Mouse (Mus musculus) midbrain, embryonic 10.5 days (tissue): Measurements from ENCODE around the gene Cbfa2t2. TPM values are rescaled to one million over a fixed set of nuclear protein-coding genes. Genes with fewer than 3 reads are reported as not detected.
"Not testable (repeated sequence)": the region's sequence is repeated elsewhere in the genome, so short reads cannot be mapped to it uniquely, and the experiment has no call there.

Source experiments
- DNase-seq: peaks from one replicate; pipeline ENCODE4 v3.0.0-alpha.2; 2017; ENCODE audit warnings: low spot score
- H3K27ac ChIP-seq: fragments of 300-500 bp; sonication (generic); replicated peaks from 2 replicates; pipeline ENCODE4 v1.5.1; 2016; ENCODE audit warnings: mild to moderate bottlenecking
- H3K27me3 ChIP-seq: fragments of 300-500 bp; sonication (generic); 2 replicates; pipeline ENCODE4 v1.6.1; 2016; ENCODE audit warnings: low read depth, mild to moderate bottlenecking; ENCODE audit not compliant: poor library complexity, severe bottlenecking
- H3K36me3 ChIP-seq: fragments of 300-500 bp; sonication (generic); 2 replicates; pipeline ENCODE4 v1.6.1; 2016; ENCODE audit warnings: mild to moderate bottlenecking, moderate library complexity
- H3K4me1 ChIP-seq: fragments of 300-500 bp; sonication (generic); 2 replicates; pipeline ENCODE4 v1.6.1; 2016
- H3K4me3 ChIP-seq: fragments of 300-500 bp; sonication (generic); 2 replicates; pipeline ENCODE4 v1.5.1; 2016; ENCODE audit warnings: mild to moderate bottlenecking, moderate library complexity
- H3K9me3 ChIP-seq: fragments of 300-500 bp; sonication (generic); replicated peaks from 2 replicates; pipeline ENCODE4 v1.6.1; 2016; ENCODE audit warnings: mild to moderate bottlenecking
- WGBS: fragments of 180-500 bp; shearing (Covaris S2); methylation state at CpG from one replicate; pipeline ENCODE4 v1.1.7; 2016; 5-methylcytosine and 5-hydroxymethylcytosine counted together
- polyA plus RNA-seq: library from polyadenylated mRNA; unstranded; fragments of >200 nt; fragmentation: Nextera tagmentation; extraction: Ambion mirVana; gene quantifications from 2 replicates; pipeline ENCODE4 v1.2.1, GENCODE M21; 2016

Gene Cbfa2t2
- polyA plus RNA-seq, 1 experiment from 2014 or later = 67.4 TPM

DNA sequence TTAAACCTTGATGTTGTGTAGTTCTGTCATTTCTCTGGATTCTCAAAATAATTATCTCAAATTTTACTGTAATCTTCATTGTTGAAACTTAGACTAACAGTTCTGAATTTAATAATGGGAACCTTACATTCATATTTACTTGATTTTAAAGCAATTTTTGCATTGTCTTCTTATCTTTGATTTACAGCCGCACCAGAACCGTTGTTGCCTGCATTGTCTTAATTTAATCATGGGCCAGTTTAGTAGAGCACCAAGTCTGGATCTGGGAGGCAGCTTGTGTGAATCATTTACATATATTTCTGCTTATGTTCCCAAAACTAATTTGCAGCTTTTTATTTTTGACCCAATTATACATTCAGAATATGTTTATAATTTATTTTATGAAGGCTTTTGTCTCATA, 23.0 kb downstream of the Cbfa2t2 start:
- 90% methylated on average over 2 of the region's 2 CpGs for WGBS
- Histone ChIP-seq H3K27me3 (no peaks in the 10 kb centered on the region), H3K27ac (no peak overlapping the region), H3K9me3 (no peaks in the 10 kb centered on the region), H3K4me1 (peaks cover 23% of the 10 kb centered on the region), H3K36me3 (peaks cover 18% of the 10 kb centered on the region; the same call in 1 of the 2 replicates), H3K4me3 (no peak overlapping the region)
- DNase-seq = no peak

DNA sequence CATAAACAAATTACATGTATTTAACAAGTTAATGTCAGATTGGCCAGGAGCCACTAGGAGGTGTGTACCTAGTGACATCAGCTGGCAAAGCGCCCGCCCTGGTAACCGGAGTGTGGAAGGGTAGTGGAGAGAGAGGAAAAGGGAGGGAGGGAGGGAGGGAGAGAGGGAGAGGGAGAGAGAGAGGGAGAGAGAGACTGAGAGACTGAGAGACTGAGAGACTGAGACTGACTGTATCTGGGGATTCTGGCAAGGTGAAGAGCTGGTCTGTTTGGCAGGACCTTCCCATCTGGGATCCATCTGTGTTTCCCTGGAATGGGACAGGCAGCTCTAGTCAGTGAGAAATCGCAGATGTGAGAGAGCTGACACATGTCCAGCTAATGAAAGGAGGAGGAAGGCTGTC, 23.6 kb downstream of the Cbfa2t2 start:
- peak; percentile 38 for DNase-seq
- no peak overlapping the region for H3K27ac ChIP-seq
- peaks cover 18% of the 10 kb centered on the region; the same call in 1 of the 2 replicates for H3K36me3 ChIP-seq
- H3K9me3 ChIP-seq = no peaks in the 10 kb centered on the region
- H3K4me1 ChIP-seq = peaks cover 19% of the 10 kb centered on the region
- H3K4me3 ChIP-seq = no peak overlapping the region
- no peaks in the 10 kb centered on the region for H3K27me3 ChIP-seq
- WGBS = 62% methylated on average over 4 of the region's 4 CpGs

DNA sequence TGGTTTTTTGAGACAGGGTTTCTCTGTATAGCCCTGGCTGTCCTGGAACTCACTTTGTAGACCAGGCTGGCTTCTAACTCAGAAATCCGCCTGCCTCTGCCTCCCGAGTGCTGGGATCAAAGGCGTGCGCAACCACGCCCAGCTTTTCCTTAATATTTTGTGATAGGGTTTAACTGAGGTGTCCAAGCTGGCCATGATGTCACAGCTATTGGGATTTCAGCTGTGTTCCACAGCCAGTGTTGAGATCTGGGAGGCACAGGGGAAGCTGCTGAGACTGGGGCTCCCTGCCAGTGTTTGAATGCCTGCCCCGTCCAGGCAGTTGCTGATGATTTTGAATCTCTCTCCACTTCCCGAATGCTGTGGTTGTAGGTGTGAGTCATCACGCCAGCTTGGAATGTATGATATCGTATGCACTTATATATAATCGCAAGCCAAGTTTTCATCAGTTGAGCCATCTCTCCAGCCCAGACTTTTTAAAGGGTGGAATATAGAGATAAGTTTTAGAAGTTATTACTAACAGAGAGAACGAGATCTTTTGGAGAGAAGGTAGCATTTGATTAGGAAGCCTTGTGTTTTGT, 27.4 kb downstream of the Cbfa2t2 start:
- Histone ChIP-seq H3K9me3 (no peaks in the 10 kb centered on the region; the same call in 1 of the 2 replicates), H3K27ac (peak overlapping the region; percentile 63), H3K4me3 (no peak overlapping the region), H3K36me3 (peaks cover 12% of the 10 kb centered on the region), H3K27me3 (no peaks in the 10 kb centered on the region), H3K4me1 (peaks cover 27% of the 10 kb centered on the region)
- DNase-seq = no peak
- WGBS = 90% methylated on average over 11 of the region's 11 CpGs

DNA sequence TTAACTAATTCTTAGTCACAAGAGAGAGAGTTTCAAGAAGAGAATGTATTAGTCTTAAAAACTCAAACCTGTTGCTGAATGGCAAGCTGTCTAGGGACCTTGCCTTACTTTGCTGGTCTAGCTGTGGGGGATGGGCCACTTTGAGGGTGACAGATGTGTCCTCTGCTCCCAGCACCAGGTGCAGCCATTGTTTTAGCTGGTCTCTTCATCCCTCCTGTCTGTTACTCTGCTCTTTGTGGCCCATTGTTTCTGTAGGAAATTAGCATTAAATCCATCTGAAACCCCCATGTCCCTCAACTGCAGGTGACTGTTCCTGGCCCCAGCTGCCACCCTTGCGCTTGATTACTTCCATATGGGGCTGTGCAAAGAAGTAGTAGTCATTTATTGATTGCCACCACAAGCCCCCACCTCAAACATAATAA, 29.6 kb downstream of the Cbfa2t2 start:
- Histone ChIP-seq H3K4me3 (no peak overlapping the region), H3K27me3 (no peaks in the 10 kb centered on the region), H3K27ac (peak overlapping the region; percentile 59), H3K4me1 (peaks cover 22% of the 10 kb centered on the region), H3K9me3 (no peaks in the 10 kb centered on the region; the same call in 1 of the 2 replicates), H3K36me3 (peaks cover 12% of the 10 kb centered on the region)
- 58% methylated on average over 1 of the region's 1 CpGs for WGBS
- peak; percentile 45 for DNase-seq

DNA sequence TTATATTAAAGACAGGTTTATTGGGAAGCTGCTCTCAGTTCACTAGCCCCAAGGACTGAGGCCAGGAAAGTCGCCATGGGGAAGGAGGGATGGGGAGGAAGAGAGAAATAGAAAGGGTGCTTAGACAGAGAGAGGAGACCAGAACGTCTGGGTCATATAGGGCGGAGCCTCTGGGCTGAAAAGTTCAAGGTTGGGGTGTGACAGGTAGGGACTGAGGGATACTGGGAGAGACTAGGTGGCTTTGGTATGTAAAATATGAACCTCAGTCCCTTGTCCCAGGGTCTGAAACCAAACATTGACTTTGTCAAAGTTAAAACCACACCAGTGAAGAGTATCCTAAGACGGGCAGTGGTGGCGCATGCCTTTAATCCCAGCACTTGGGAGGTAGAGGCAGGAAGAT, 30.9 kb downstream of the Cbfa2t2 start:
- no peak for DNase-seq
- Histone ChIP-seq H3K36me3 (peaks cover 9% of the 10 kb centered on the region), H3K4me3 (no peak overlapping the region), H3K27me3 (no peaks in the 10 kb centered on the region), H3K9me3 (no peaks in the 10 kb centered on the region; the same call in 1 of the 2 replicates), H3K4me1 (peaks cover 22% of the 10 kb centered on the region), H3K27ac (no peak overlapping the region; the same call in 1 of the 2 replicates)
- WGBS = 86% methylated on average over 5 of the region's 5 CpGs

DNA sequence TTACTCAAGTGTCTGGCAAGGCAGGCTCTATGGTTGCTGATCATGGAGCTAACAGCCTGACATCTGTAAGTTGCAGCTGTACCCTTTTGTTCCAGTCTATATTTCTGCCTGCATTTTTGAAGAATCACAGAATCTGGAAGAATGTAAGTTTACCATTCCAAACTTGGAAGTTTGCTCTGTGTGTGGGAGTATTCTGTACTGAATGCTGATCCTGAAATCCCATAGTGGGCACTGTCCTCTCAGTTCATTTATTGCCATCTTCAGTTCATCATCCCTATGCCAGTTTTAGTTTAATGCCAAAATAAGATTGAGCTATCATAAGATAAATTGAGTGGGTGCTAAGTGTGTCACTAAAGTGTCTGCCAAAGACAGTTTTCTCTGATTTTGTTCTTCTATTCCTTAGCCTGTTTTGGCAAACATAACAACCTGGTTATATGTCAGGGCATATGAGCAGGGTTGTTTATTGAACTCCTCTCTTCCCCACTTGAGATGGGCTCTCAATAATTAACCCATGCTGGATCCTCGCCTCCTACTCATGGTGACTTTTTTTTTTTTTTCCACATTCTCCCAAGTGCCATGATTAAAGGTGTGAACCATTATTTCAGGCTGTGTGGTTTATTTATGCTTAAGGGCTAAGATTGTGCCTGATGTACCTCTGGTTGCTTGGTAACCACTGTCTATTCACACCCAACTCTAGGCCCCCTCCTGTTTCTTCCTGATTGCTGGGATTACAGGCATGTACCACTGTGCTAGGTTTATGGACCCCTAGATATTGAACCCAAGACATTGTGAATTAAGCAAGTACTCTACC, 38.2 kb downstream of the Cbfa2t2 start:
- Histone ChIP-seq H3K27ac (no peak overlapping the region), H3K36me3 (peaks cover 7% of the 10 kb centered on the region; the same call in 1 of the 2 replicates), H3K4me1 (no peaks in the 10 kb centered on the region), H3K27me3 (no peaks in the 10 kb centered on the region), H3K4me3 (no peak overlapping the region), H3K9me3 (no peaks in the 10 kb centered on the region)
- DNase-seq = no peak
- 96% methylated on average over 1 of the region's 1 CpGs for WGBS

DNA sequence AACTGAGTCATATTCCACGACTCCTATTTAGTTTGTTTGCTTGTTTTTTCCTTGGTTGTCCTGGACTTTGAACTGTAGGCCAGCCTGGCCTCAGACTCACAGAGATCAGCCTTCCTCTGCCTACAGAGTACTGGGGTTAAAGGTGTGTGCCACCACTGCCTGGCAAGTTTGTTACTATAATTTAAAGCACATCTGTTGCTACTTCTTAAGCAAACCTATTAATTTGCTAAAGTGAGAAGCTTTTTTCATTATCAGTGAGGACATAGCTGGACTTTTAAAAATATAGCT, 38.7 kb downstream of the Cbfa2t2 start:
- Histone ChIP-seq H3K27ac (no peak overlapping the region), H3K27me3 (no peaks in the 10 kb centered on the region), H3K36me3 (peaks cover 7% of the 10 kb centered on the region; the same call in 1 of the 2 replicates), H3K4me1 (no peaks in the 10 kb centered on the region), H3K9me3 (no peaks in the 10 kb centered on the region), H3K4me3 (no peak overlapping the region)
- WGBS = 84% methylated on average over 1 of the region's 1 CpGs
- DNase-seq = no peak

DNA sequence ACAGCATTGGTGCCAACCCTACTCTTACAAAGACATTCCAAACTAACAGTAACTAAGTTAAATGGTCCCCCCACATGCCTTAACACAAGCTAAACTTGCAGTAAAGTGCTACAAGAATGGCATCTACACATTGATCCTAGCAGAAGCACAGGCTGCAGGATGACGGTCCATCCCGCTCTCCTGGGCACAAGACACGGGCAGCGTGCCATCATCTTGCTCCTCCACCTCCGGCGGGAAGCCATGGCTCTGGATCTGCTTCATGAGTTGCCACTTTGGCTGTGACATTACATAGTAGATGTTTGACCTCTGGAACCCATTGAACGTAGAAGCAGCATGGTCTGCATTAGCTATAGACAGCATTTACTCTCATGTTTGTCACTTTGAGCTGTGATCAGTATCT, 39.6 kb downstream of the Cbfa2t2 start:
- Histone ChIP-seq H3K27ac (no peak overlapping the region), H3K27me3 (no peaks in the 10 kb centered on the region), H3K36me3 (peaks cover 7% of the 10 kb centered on the region; the same call in 1 of the 2 replicates), H3K4me3 (no peak overlapping the region), H3K4me1 (no peaks in the 10 kb centered on the region), H3K9me3 (no peaks in the 10 kb centered on the region)
- DNase-seq = no peak
- WGBS = 94% methylated on average over 7 of the region's 7 CpGs

DNA sequence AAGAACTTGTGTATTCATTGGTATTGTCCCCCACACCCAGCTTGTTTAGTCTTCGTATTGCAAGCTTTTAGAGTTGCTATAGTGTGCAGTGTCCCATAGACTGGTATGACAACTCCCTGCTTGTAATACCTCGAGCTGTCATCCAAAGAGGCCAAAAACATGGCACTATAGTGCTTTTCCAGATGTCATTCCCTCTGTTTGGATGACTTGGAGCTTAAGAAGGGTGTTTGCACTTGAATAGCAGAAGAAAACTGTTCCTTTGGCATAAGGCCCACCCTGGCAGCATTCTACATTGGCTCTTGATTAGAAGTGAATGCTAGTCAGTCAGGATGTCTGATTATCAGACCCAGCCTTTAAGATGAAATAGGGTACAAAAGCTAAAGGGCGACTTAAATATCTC, 40.7 kb downstream of the Cbfa2t2 start:
- WGBS = 86% methylated on average over 3 of the region's 3 CpGs
- no peaks in the 10 kb centered on the region for H3K4me1 ChIP-seq
- no peaks in the 10 kb centered on the region for H3K9me3 ChIP-seq
- no peak for DNase-seq
- peaks cover 7% of the 10 kb centered on the region; the same call in 1 of the 2 replicates for H3K36me3 ChIP-seq
- no peaks in the 10 kb centered on the region for H3K27me3 ChIP-seq
- no peak overlapping the region for H3K4me3 ChIP-seq
- no peak overlapping the region for H3K27ac ChIP-seq

DNA sequence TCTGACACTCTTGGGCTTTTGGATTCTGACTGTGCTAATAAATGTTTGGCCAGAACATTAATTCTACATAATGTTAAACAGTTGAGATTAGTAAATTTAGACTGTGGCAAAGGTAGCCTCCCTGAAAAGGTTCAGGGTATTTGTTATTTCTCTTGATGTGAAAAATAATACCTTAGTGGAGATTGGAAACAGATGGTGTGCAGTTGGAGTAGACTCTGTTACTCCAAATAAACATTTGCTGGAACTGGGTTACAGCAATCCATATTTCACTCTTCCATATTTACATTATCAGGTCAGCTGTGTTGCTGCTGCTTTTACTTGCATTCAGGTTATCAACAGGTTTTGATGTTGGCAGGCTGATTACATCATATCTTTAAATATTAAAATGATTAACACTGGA, 55.5 kb downstream of the Cbfa2t2 start:
- H3K4me1 ChIP-seq = no peaks in the 10 kb centered on the region
- no peak overlapping the region for H3K27ac ChIP-seq
- no peaks in the 10 kb centered on the region for H3K9me3 ChIP-seq
- peaks cover 6% of the 10 kb centered on the region; the same call in 1 of the 2 replicates for H3K36me3 ChIP-seq
- H3K27me3 ChIP-seq = no peaks in the 10 kb centered on the region
- no peak overlapping the region for H3K4me3 ChIP-seq
- no peak for DNase-seq

DNA sequence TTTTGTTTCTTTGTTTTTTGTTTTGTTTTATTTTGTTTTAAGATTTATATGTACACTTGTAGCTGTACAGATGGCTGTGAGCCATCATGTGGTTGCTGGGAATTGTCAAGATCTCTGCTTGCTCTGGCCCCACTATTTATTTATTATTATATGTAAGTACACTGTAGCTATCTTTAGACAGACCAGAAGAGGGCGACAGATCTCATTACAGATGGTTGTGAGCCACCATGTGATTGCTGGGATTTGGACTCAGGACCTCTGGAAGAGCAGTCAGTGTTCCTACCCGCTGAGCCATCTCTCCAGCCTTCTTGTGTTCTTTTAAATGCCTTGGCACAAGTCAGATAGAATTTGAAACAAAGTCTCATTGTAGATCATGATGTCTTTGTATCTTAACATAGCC, 57.3 kb downstream of the Cbfa2t2 start:
- not testable (repeated sequence) for DNase-seq, H3K27ac ChIP-seq, H3K9me3 ChIP-seq, H3K27me3 ChIP-seq, H3K4me3 ChIP-seq, H3K4me1 ChIP-seq, H3K36me3 ChIP-seq
- 47% methylated on average over 2 of the region's 2 CpGs for WGBS

DNA sequence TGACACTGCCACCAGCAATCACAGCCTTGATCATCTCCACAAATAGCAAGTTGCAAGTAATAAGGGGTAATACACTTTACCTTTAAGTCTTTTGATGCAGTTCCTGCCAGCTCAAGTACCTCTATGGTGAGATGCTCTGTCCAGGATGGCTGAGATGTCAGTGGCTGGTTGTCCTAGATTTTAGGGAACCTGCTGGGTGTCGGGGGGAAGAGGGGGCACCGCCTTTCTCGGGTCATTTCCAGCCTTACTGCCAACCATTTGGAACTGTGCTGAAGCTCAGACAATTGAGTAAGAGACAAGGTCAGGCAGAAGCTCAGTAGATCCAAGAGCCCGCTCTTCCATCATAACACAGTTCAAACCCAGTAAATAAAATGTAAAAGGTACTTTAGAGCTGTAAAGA, 58.7 kb downstream of the Cbfa2t2 start:
- WGBS = 92% methylated on average over 4 of the region's 4 CpGs
- H3K27ac ChIP-seq = no peak overlapping the region
- no peaks in the 10 kb centered on the region for H3K4me1 ChIP-seq
- H3K36me3 ChIP-seq = peaks cover 8% of the 10 kb centered on the region
- no peaks in the 10 kb centered on the region for H3K27me3 ChIP-seq
- H3K4me3 ChIP-seq = no peak overlapping the region
- DNase-seq = no peak
- H3K9me3 ChIP-seq = no peaks in the 10 kb centered on the region

DNA sequence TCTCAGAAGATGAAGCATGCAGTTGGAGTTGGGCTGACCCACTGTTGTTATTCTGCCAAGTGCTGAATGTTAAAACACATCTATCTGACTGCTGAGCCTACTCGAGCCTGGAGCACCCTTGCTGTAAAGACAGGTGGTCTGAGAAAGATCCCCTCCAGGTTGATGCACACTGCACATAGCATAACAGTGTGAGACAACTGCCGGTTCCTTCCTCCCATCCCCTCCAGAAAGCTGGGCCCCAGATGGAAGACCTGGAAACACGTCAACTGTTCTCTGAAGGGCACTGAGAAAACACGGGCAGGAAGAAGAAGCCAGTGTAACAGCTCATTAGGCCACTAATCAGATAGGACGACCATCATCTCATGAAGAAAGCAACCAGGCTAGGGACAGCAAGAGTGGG, 62.3 kb downstream of the Cbfa2t2 start:
- H3K4me3 ChIP-seq = no peak overlapping the region
- no peaks in the 10 kb centered on the region for H3K27me3 ChIP-seq
- 84% methylated on average over 5 of the region's 5 CpGs for WGBS
- no peak overlapping the region for H3K27ac ChIP-seq
- no peaks in the 10 kb centered on the region for H3K9me3 ChIP-seq
- no peak for DNase-seq
- H3K4me1 ChIP-seq = no peaks in the 10 kb centered on the region
- H3K36me3 ChIP-seq = peaks cover 40% of the 10 kb centered on the region
